Mouse (Mus musculus) gastrocnemius, postnatal 25 days (tissue): ENCODE data around the gene Rell1. TPM values are rescaled to one million over a fixed set of nuclear protein-coding genes. Genes with fewer than 3 reads are reported as not detected.

Source experiments
- DNase-seq: peaks from one replicate; pipeline ENCODE4 v3.0.0; 2022
- long read RNA-seq, 2 experiments: library from polyadenylated mRNA; stranded (forward); transcript quantifications; one replicate each; pipeline ENCODE4 v2.0.0; 2021
- total RNA-seq, 2 experiments: library from RNA; stranded (reverse); gene quantifications; 1 replicate in 1 of 2; 2 replicates in 1 of 2; pipeline ENCODE4 v1.2.3; 2021

Gene Rell1
- 1 to 10 TPM; 8.2 to 9.4 TPM for total RNA-seq
- long read RNA-seq, experiment 1, partial matches to known transcripts = 0 of 5 reads
- long read RNA-seq, experiment 1, other reads (novel, unspliced or antisense) = 2 of 5 reads
- long read RNA-seq, experiment 2, partial matches to known transcripts = 1 of 6 reads
- long read RNA-seq, experiment 2, other reads (novel, unspliced or antisense) = 3 of 6 reads

DNA sequence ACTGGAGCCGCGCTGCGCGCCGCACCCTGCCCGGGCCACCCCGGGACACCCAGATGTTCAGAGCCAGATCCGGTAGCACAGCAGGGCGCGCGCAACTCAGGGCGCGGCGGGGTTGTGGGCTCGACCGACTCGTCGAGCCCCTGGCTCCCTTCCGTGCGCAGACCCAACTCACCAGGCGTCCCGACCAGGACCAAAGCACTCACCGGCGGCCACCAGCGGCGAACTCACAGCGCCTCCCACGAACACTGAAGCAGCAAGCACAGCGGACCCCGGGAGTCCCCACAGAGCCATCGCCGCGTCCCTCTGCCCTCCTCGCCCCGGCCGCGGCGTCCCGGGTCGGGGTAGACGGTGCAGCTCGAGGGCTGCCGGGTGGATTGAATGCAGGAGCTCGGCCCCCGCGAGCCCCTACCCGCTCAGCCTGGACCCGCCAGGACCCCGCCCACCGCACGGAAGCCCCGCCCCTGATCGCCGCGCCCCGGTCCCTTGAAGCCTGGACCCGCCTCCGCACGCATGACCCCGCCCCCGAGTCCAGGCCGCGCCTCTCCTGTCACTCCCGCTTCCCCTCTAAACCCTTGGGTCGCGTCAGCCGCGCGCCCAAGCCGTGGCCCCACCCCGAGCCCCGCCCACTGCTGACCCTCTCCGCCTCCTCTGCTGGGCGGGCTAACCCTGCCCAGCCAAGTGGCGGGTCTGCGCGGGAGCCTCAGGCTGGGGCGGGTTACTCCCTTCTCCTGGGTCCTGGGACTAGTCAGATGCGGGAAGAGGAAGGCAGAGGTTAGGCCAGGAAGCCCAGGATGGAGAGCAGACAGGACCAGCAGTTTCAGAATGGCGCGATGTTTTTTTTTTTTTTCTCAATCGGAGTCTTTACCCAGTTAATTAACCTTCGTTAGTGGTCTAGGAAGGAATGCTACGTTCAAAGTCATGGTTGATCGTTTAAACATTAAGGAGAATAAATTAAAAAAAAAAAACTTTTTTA lies at the start of gene Rell1:
TSS of gene Rell1 (minus strand) at position 455 of the 973 bp plus-strand sequence.
- peak; percentile 99 for DNase-seq

- DNase-seq = peak; percentile 8
Measured at GRCm38 (mm10) chr5:64012596-64013366, 44.1 kb upstream of the Rell1 start.

DNA sequence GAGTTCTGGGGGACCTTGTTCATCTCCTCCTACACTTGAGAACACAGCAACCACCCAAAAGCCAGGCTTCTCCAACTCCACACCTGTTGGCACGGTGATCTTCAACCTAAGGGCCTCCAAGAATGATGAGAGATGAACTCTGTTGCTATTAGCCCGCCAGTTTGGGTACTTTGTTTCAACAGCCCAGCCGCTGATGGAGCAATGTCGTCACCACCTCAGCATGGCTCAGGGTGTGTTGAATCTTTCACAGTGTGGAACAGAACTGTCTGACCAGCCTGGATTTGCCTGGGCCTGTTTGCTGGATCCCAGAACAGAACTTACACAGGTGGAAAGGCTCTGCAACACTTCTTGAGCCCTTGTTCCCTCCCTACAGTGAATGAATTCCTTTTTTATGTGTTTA lies 37.9 kb upstream of the Rell1 start:
- no peak for DNase-seq

- DNase-seq = no peak
Measured at GRCm38 (mm10) chr5:64003302-64003701, 34.6 kb upstream of the Rell1 start.

DNA sequence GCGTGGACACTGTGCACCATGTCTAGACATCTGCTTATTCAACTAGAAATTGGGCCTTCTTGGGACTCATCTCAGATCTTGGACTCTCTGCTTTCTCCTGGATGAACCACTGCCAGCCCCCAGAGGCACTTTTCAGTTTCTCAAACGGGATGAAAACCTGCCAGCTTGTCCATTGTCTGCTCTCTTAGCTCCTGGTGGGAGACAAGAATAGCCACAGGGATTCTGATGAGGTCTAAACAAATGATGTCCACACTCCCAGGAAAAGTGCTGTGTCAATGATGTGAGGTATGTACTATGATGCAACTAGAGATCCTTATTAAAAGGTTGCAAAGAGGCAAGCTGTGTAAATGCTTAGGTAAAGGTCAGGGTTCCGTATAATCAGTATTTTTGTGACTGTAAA lies 25.2 kb upstream of the Rell1 start:
- no peak for DNase-seq

DNA sequence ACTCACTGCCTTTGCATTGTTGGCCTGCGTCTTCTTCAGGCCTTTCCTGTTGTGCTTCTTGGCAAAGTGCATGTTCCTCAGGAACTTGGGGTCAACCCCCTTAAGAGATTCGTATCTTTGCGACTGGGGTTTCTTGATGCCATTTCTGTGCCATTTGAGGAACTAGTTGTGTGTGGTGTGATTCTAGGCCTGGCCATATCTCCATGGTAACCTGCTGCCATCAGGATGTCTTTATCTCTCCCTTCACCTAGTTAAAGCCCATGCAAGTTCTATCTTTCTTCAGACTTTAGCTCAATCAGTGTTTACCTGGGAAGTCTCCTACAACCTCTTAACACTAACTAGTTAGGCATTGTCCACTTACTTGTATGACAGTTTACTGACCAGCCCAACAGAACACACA lies 22.0 kb upstream of the Rell1 start:
- no peak for DNase-seq

DNA sequence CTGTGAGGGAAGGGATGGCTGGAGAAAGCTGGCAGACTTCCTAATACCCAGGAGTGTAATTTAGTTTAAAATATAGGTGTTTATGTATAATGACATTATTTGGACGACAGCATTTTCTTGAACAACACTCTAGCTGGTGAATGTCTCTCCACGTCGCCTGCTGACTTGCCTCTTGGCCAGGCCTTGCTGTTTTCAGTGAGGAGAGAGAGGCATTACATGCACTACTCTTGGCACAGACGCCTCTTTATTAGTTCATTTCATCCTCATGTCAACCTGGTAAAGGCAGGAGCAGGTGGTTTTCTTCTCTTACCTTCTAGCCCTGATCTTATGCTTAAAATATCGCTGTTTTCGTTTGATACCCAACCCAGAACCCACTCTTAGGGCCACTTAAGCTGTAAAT lies 17.6 kb upstream of the Rell1 start:
- DNase-seq = no peak

DNA sequence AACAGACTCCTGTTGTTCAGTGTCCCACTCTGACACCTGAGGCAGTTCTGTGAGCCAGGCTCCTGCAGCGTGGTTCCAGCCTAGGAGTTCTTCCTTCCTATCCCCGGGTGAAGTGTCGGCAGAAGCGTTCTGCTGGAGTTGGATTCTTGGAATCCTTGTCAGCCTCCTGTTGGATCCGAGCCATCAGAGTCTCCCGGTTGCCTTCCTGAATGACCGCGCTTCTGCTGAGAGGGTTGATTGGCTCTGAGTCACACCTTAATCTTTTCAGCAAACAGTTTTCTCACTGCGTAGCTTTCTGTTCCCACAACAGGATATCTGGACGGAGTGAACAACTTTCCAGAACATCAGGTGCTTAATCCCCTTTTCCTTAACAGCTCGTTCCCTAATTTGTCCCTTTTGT lies 13.6 kb upstream of the Rell1 start:
- no peak for DNase-seq

DNA sequence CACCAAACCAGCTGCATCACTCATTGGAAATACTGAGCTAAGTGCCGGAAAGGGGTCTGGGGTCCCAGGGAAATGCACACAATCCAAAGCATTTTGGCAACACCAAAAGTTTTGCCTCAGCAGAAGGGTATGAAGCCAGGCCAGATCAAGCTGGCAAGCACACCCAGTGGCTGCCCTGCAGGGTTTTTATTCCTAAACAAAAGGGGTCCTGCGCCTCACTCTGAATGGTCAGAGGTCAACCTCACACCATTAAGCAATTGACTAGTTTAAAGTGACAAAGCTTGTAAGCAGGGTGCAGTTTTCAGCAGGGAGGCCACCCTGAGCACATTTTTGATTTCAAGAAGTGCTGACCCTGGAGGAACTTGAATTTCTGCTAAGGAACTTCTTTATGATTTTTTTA lies 2.3 kb upstream of the Rell1 start:
- no peak for DNase-seq

DNA sequence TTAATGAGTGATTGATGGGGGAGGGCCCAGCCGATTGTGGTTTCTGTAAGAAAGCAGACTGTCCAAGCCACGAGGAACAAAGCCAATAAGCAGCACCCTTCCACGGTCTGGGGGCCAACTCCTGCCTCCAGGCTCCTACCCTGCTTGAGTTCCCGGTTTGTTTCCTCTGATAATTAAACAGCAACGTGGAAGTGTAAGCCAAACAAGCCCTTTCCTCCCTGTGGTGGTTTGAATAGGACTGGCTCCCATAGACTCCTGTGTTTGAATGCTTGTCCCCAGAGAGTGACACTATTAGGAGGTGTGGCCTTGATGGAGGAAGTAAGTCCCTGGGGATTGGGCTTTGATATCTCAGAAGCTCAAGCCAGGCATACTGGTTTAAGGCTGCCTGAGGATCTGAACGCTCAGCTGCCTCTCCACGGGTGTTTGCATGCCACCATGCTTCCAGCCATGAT lies 1.6 kb upstream of the Rell1 start:
- DNase-seq = no peak

DNA sequence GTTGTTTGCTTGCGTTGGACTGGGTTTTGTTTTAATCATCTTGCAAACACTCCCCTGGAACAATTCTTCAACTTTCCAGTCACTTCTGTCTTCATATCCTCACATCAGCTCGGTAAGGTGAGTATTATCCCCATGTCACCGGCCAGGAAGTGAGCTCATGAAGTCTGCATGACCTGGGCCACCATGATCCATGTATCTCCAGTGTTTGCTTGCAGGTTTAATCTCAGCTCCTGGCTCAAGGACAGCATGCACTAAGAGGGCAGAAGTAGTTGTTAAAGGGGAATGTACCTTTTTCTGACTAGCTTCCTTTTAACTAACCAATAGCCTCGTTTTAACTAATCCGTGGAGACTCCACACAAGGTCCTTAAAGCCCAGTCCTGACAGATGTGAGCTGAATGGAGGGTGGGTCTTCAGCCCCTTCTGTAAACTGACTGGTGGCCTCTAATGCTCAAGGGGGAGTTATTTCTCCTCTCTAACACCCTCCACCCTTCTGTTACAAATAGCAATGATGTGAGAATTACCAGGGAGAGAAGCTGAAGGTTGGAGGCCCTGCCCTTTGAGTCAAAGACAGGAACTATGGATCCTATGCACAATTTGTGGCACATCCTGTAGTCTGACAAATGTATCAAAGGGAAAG lies 897 bp upstream of the Rell1 start:
- no peak for DNase-seq

GRCm38 (mm10) chr5:63967591-63968141 lies 1.0 kb downstream of the Rell1 start:
- no peak for DNase-seq

- no peak for DNase-seq
Measured at GRCm38 (mm10) chr5:63966379-63966778, 2.3 kb downstream of the Rell1 start.

GRCm38 (mm10) chr5:63965946-63966345 lies 2.8 kb downstream of the Rell1 start:
- DNase-seq = no peak

- no peak for DNase-seq
Measured at GRCm38 (mm10) chr5:63964576-63964975, 4.1 kb downstream of the Rell1 start.

DNA sequence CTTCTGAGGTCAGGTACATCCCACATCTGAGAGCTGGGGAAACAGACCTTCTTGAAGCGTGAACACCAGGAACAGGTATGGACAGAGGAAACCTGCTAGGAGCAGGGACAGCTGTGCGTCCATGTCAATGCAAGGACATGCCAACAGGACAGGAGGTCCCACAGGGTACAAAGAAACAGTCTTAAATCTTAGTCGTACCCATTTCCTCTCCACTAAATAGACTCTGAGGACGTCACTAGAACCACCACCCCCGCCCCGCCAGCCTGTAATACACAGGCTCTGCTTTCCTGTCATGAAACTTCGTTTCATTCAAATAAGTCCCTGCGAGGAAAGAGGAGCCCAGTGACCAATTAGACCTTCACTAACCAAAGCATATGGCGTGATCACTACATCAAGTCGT lies 7.0 kb downstream of the Rell1 start:
- no peak for DNase-seq

GRCm38 (mm10) chr5:63960565-63960964 lies 8.1 kb downstream of the Rell1 start:
- DNase-seq = no peak

GRCm38 (mm10) chr5:63958963-63959708 lies 9.6 kb downstream of the Rell1 start:
- DNase-seq = no peak

- DNase-seq = peak; percentile 75
Measured at GRCm38 (mm10) chr5:63957607-63958006, 11.1 kb downstream of the Rell1 start.

DNA sequence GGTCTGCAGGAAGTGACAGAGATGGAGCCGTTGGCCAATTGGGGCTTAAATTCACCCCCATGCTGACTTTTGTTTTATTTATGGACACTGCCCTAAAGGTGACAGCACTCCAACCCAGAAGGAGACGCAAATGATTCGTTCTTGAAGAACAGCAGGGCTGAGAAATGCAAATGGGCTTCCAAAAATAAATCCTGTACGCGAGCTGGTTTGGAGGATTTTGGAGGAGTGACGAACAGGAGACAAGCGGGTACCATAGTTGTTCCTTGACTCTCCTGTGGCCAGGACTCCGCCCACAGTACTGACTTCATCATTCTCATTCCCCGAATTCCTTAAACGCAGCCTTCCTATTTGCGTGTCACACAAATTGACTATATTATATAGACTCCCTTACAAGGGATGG lies 12.3 kb downstream of the Rell1 start:
- DNase-seq = no peak

GRCm38 (mm10) chr5:63953401-63954032 lies 15.2 kb downstream of the Rell1 start:
- no peak for DNase-seq
